Mouse (Mus musculus): Measurements from ENCODE around the gene Scrg1.

GRCm38 (mm10) chr8:57450726-57451125 lies 5.0 kb upstream of the Scrg1 start:
- no peak for TF ChIP-seq CTCF (IDR thresholded peaks at IDR 0.05; ENCODE audit: borderline replicate concordance, insufficient read depth, low read depth, low read length)
- TF ChIP-seq POLR2A (IDR thresholded peaks at IDR 0.05; ENCODE audit: borderline replicate concordance, insufficient read depth, low read length): no peak
